Mouse (Mus musculus) embryo, embryonic 10 days (tissue): ENCODE measurements around the gene Slc25a51.

ENCODE experiments used
- DNase-seq: peaks from one replicate; pipeline ENCODE4 v3.0.0-alpha.2; 2015; ENCODE audit warnings: low spot score

Gene Slc25a51

GRCm38 (mm10) chr4:45408427-45409132, at the start of gene Slc25a51:
Gene Slc25a51 (minus strand): TSS chr4:45408766.
- peak; percentile 90 for DNase-seq

- DNase-seq = no peak
Measured at GRCm38 (mm10) chr4:45457543-45457942, 49.0 kb upstream of the Slc25a51 start.

- DNase-seq = no peak
Measured at GRCm38 (mm10) chr4:45455001-45455400, 46.4 kb upstream of the Slc25a51 start.

GRCm38 (mm10) chr4:45453271-45453851, 44.8 kb upstream of the Slc25a51 start:
- DNase-seq = peak; percentile 31

- peak; percentile 39 for DNase-seq
Measured at GRCm38 (mm10) chr4:45452569-45453111, 44.1 kb upstream of the Slc25a51 start.

GRCm38 (mm10) chr4:45449012-45449411, 40.4 kb upstream of the Slc25a51 start:
- DNase-seq = no peak

GRCm38 (mm10) chr4:45448481-45448880, 39.9 kb upstream of the Slc25a51 start:
- no peak for DNase-seq

- DNase-seq = no peak
Measured at GRCm38 (mm10) chr4:45447196-45447595, 38.6 kb upstream of the Slc25a51 start.

- no peak for DNase-seq
Measured at GRCm38 (mm10) chr4:45445235-45445634, 36.7 kb upstream of the Slc25a51 start.

- no peak for DNase-seq
Measured at GRCm38 (mm10) chr4:45444813-45445212, 36.2 kb upstream of the Slc25a51 start.

GRCm38 (mm10) chr4:45443652-45444051, 35.1 kb upstream of the Slc25a51 start:
- no peak for DNase-seq

- no peak for DNase-seq
Measured at GRCm38 (mm10) chr4:45442237-45442636, 33.7 kb upstream of the Slc25a51 start.

- DNase-seq = no peak
Measured at GRCm38 (mm10) chr4:45441778-45442177, 33.2 kb upstream of the Slc25a51 start.

GRCm38 (mm10) chr4:45439281-45439680, 30.7 kb upstream of the Slc25a51 start:
- peak; percentile 53 for DNase-seq

GRCm38 (mm10) chr4:45437010-45437409, 28.4 kb upstream of the Slc25a51 start:
- DNase-seq = no peak

GRCm38 (mm10) chr4:45436383-45436913, 27.9 kb upstream of the Slc25a51 start:
- DNase-seq = no peak

- peak; percentile 35 for DNase-seq
Measured at GRCm38 (mm10) chr4:45435899-45436298, 27.3 kb upstream of the Slc25a51 start.

GRCm38 (mm10) chr4:45434681-45435080, 26.1 kb upstream of the Slc25a51 start:
- no peak for DNase-seq

GRCm38 (mm10) chr4:45434071-45434470, 25.5 kb upstream of the Slc25a51 start:
- DNase-seq = no peak

GRCm38 (mm10) chr4:45431806-45432205, 23.2 kb upstream of the Slc25a51 start:
- DNase-seq = no peak

GRCm38 (mm10) chr4:45431316-45431715, 22.8 kb upstream of the Slc25a51 start:
- no peak for DNase-seq

GRCm38 (mm10) chr4:45429451-45429850, 20.9 kb upstream of the Slc25a51 start:
- DNase-seq = no peak
